Mouse (Mus musculus) brain, embryonic 14.5 days (tissue): Measurements from ENCODE around the gene Med20.

ENCODE experiments used
- CTCF ChIP-seq: fragments of 200-500 bp; IDR thresholded peaks from 2 replicates; pipeline ENCODE4 v1.5.1; 2012; ENCODE audit warnings: inconsistent platforms, mild to moderate bottlenecking, moderate library complexity, borderline replicate concordance; ENCODE audit not compliant: insufficient read depth, insufficient read length; ENCODE audit errors: extremely low read depth
- POLR2A ChIP-seq: fragments of 200-500 bp; IDR thresholded peaks from 2 replicates; pipeline ENCODE4 v1.6.1; 2012; ENCODE audit warnings: mild to moderate bottlenecking, inconsistent platforms, borderline replicate concordance; ENCODE audit not compliant: poor library complexity, insufficient read depth, insufficient read length, severe bottlenecking; ENCODE audit errors: extremely low read depth

- TF ChIP-seq CTCF (no peak), POLR2A (no peak)
Measured at GRCm38 (mm10) chr17:47658741-47659243, 47.4 kb downstream of the Med20 start.
